Mouse (Mus musculus) midbrain, embryonic 10.5 days (tissue): ENCODE results near the gene Uqcc1. TPM values are rescaled to one million over a fixed set of nuclear protein-coding genes. Genes with fewer than 3 reads are reported as not detected.

Experiments
- polyA plus RNA-seq: library from polyadenylated mRNA; unstranded; fragments of >200 nt; fragmentation: Nextera tagmentation; extraction: Ambion mirVana; gene quantifications from 2 replicates; pipeline ENCODE4 v1.2.1, GENCODE M21; 2016

Uqcc1 gene
- polyA plus RNA-seq, 1 experiment from 2014 or later = 81.9 TPM

Other genes starting within 250 kb of the Uqcc1 start
- 123 and 137 TPM in 2 replicates for gene Trpc4ap, start 237.9 kb downstream of the Uqcc1 start, polyA plus RNA-seq
- gene Edem2, start 200.8 kb downstream of the Uqcc1 start, polyA plus RNA-seq = 34.0 and 34.4 TPM in 2 replicates
- not detected in 2 replicates for gene Gm17581, start 194.4 kb downstream of the Uqcc1 start, polyA plus RNA-seq
- gene Procr, start 179.2 kb downstream of the Uqcc1 start, polyA plus RNA-seq = 1.3 and 1.9 TPM in 2 replicates
- 0.49 and 1.5 TPM in 2 replicates for gene Mmp24, start 155.0 kb downstream of the Uqcc1 start, polyA plus RNA-seq
- gene BC029722, start 110.9 kb downstream of the Uqcc1 start, polyA plus RNA-seq = 6.8 and 10.5 TPM in 2 replicates
- 227 and 257 TPM in 2 replicates for gene Eif6, start 103.4 kb downstream of the Uqcc1 start, polyA plus RNA-seq
- 0.16 and 0.50 TPM in 2 replicates for gene Fam83c, start 95.5 kb downstream of the Uqcc1 start, polyA plus RNA-seq
- gene Gm15557, start 10.4 kb upstream of the Uqcc1 start, polyA plus RNA-seq = 0.10 TPM in 1 of 2 replicates, not detected in the other
- gene Gdf5, start 15.1 kb upstream of the Uqcc1 start, polyA plus RNA-seq = 0.07 TPM in 2 replicates
- 24.1 and 24.3 TPM in 2 replicates for gene Cep250, start 26.1 kb upstream of the Uqcc1 start, polyA plus RNA-seq
- gene 6430550D23Rik, start 77.7 kb upstream of the Uqcc1 start, polyA plus RNA-seq = 1.2 and 2.3 TPM in 2 replicates
- gene Ergic3, start 77.7 kb upstream of the Uqcc1 start, polyA plus RNA-seq = 211 and 239 TPM in 2 replicates
- gene Fer1l4, start 122.6 kb upstream of the Uqcc1 start, polyA plus RNA-seq = 0.04 and 0.16 TPM in 2 replicates
- gene Spag4, start 134.9 kb upstream of the Uqcc1 start, polyA plus RNA-seq = 6.1 and 6.5 TPM in 2 replicates
- 58.9 and 67.0 TPM in 2 replicates for gene Cpne1, start 181.7 kb upstream of the Uqcc1 start, polyA plus RNA-seq
- 43.9 and 47.2 TPM in 2 replicates for gene Rbm12, start 181.7 kb upstream of the Uqcc1 start, polyA plus RNA-seq
- 19.1 and 27.3 TPM in 2 replicates for gene Gm28036, start 196.8 kb upstream of the Uqcc1 start, polyA plus RNA-seq
- 426 and 441 TPM in 2 replicates for gene Romo1, start 213.7 kb upstream of the Uqcc1 start, polyA plus RNA-seq
- 46.0 and 46.7 TPM in 2 replicates for gene Nfs1, start 213.9 kb upstream of the Uqcc1 start, polyA plus RNA-seq
- 584 and 587 TPM in 2 replicates for gene Rbm39, start 249.9 kb upstream of the Uqcc1 start, polyA plus RNA-seq